Mouse (Mus musculus) limb, embryonic 14.5 days (tissue): Measurements from ENCODE around the gene Calm3. TPM values are rescaled to one million over a fixed set of nuclear protein-coding genes. Genes with fewer than 3 reads are reported as not detected.
A peak's percentile ranks its signal among the peaks of the same experiment; 100 is the strongest.

Experiments used
- ATAC-seq: fragments of 200-750 bp; cut with Nextera tagmentation; 2 replicates; pipeline ENCODE4 v1.8.0; 2017; ENCODE audit warnings: low read depth, moderate number of reproducible peaks, moderate TSS enrichment; ENCODE audit not compliant: low FRiP score
- DNase-seq: peaks from one replicate; pipeline ENCODE4 v3.0.0-alpha.2; 2015; ENCODE audit warnings: low spot score
- H3K27ac ChIP-seq: fragments of 300-500 bp; sonication (generic); replicated peaks from 2 replicates; pipeline ENCODE4 v1.5.1; 2014; ENCODE audit warnings: low read depth, mild to moderate bottlenecking, low read length, moderate library complexity, mixed read lengths
- H3K27me3 ChIP-seq: fragments of 300-500 bp; sonication (generic); 2 replicates; pipeline ENCODE4 v1.6.1; 2014; ENCODE audit warnings: low read length, mixed read lengths; ENCODE audit not compliant: control insufficient read depth, insufficient read depth
- H3K36me3 ChIP-seq: fragments of 300-500 bp; sonication (generic); 2 replicates; pipeline ENCODE4 v1.6.1; 2014; ENCODE audit warnings: mild to moderate bottlenecking, low read length, moderate library complexity, mixed read lengths; ENCODE audit not compliant: control insufficient read depth, insufficient read depth
- H3K4me1 ChIP-seq: fragments of 300-500 bp; sonication (generic); 2 replicates; pipeline ENCODE4 v1.6.1; 2014; ENCODE audit warnings: antibody characterized with exemption, low read length, mixed read lengths; ENCODE audit not compliant: control insufficient read depth, insufficient read depth
- H3K4me2 ChIP-seq: fragments of 300-500 bp; sonication (generic); replicated peaks from 2 replicates; pipeline ENCODE4 v1.6.1; 2014; ENCODE audit warnings: low read depth, mild to moderate bottlenecking, low read length, moderate library complexity; ENCODE audit not compliant: severe bottlenecking
- H3K4me3 ChIP-seq: fragments of 300-500 bp; sonication (generic); replicated peaks from 2 replicates; pipeline ENCODE4 v1.5.1; 2014; ENCODE audit warnings: low read length
- H3K9ac ChIP-seq: fragments of 300-500 bp; sonication (generic); 2 replicates; pipeline ENCODE4 v1.6.1; 2014; ENCODE audit warnings: mild to moderate bottlenecking, low read depth, low read length, moderate library complexity; ENCODE audit not compliant: severe bottlenecking
- H3K9me3 ChIP-seq: fragments of 300-500 bp; sonication (generic); 2 replicates; pipeline ENCODE4 v1.6.1; 2016; ENCODE audit warnings: low read length; ENCODE audit not compliant: control insufficient read depth
- POLR2A ChIP-seq: fragments of 200-500 bp; IDR thresholded peaks from 2 replicates; pipeline ENCODE4 v1.8.0; 2012; ENCODE audit warnings: inconsistent platforms, mild to moderate bottlenecking, moderate library complexity, borderline replicate concordance; ENCODE audit not compliant: insufficient read depth, insufficient read length; ENCODE audit errors: extremely low read depth
- WGBS: fragments of 180-500 bp; shearing (Covaris S2); extraction: QIAGEN DNeasy Blood & Tissue Kit; methylation state at CpG from one replicate; pipeline ENCODE4 v1.1.7; 2014; 5-methylcytosine and 5-hydroxymethylcytosine counted together
- polyA plus RNA-seq, 2 experiments: library from polyadenylated mRNA; depleted of rRNA in 1 of 2; stranded (reverse) in 1 of 2; unstranded in 1 of 2; fragments of >200 nt; fragmentation: Nextera tagmentation in 1 of 2; extraction: Ambion mirVana in 1 of 2; gene quantifications; 2 replicates each; pipeline versions ENCODE4 v1.2.1 to v1.2.3; 2012 to 2014

Gene Calm3
- polyA plus RNA-seq, 2 experiments, result 156 to 281 TPM

DNA sequence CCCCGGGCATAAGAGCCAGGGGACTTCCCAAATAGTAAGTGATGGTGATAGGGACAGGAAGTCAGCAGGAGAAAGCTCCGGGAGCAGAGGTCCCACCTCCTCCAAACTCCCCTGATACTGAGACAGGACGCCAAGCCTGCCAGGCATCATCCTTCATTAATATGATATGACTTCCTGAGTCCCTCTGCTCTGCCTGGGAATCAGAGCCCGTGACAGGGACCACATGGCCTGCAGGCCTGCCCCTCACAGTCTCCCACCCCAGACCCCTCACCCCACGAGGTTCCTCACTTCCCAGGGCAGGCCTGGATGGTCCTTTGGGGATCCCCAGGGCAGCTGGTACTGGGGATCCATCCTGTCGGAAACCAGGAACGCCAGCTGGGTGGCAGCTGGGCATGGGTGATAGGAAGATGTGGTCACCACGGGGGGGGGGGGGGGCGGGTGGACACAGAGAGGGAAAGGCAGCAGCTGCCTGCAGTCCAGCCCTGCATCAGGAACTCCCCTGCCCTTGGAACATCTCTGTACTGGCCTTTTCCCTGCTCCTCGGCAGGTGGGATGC is 19.7 kb downstream of the Calm3 start:
- no peak overlapping the region for H3K4me2 ChIP-seq
- 43% methylated on average over 8 of the region's 10 CpGs for WGBS

GRCm38 (mm10) chr7:16903439-16903955 is 20.4 kb downstream of the Calm3 start:
- DNase-seq (no peak), ATAC-seq (no peak)
- no peaks in the 10 kb centered on the region for H3K36me3 ChIP-seq
- H3K4me2 ChIP-seq, result no peak overlapping the region
- 71% methylated on average over 2 of the region's 2 CpGs for WGBS
- H3K4me1 ChIP-seq, result peaks cover 30% of the 10 kb centered on the region
- H3K4me3 ChIP-seq, result no peak overlapping the region
- TF ChIP-seq POLR2A, result no peak
- no peak overlapping the region for H3K27ac ChIP-seq
- no peaks in the 10 kb centered on the region for H3K27me3 ChIP-seq
- no peaks in the 10 kb centered on the region for H3K9me3 ChIP-seq
- H3K9ac ChIP-seq, result no peak overlapping the region

More for the DNA sequence above, 19.7 kb downstream of the Calm3 start:
- Histone ChIP-seq H3K9ac (no peak overlapping the region), H3K4me3 (no peak overlapping the region), H3K36me3 (no peaks in the 10 kb centered on the region), H3K9me3 (no peaks in the 10 kb centered on the region), H3K4me1 (peaks cover 30% of the 10 kb centered on the region), H3K27me3 (no peaks in the 10 kb centered on the region), H3K27ac (no peak overlapping the region)
- no peak for DNase-seq
- ATAC-seq, result no peak
- TF ChIP-seq POLR2A, result no peak

DNA sequence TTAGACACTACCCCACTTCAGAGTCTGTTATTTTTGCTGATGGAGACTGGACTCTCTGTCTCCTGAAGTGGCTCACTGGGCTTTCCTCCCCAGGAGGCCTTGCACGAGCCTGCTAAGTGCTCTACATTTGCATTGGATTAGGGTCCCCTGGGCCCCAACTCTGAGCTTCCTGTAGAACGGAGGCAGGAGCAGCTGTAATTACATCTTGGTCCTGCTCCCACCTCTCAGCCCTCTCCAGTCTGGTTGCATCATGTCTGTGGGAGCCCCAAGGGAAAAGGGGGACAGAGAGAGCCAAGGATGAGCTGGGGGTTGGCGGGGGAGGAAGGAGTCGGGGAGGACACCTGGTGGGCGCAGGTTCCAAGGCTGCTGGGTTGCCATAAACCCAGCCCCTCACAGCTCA is 23.4 kb downstream of the Calm3 start:
- Histone ChIP-seq H3K4me2 (no peak overlapping the region), H3K36me3 (no peaks in the 10 kb centered on the region), H3K9ac (peak overlapping the region; percentile 25; the same call in 1 of the 2 replicates), H3K4me3 (no peak overlapping the region), H3K27ac (no peak overlapping the region), H3K4me1 (peaks cover 21% of the 10 kb centered on the region), H3K9me3 (no peaks in the 10 kb centered on the region), H3K27me3 (no peaks in the 10 kb centered on the region)
- no peak for TF ChIP-seq POLR2A
- DNase-seq (no peak), ATAC-seq (no peak)
- WGBS, result 21% methylated on average over 5 of the region's 5 CpGs

- no peaks in the 10 kb centered on the region for H3K9me3 ChIP-seq
- peaks cover 35% of the 10 kb centered on the region for H3K4me1 ChIP-seq
- H3K36me3 ChIP-seq, result no peaks in the 10 kb centered on the region
- no peaks in the 10 kb centered on the region for H3K27me3 ChIP-seq
- H3K9ac ChIP-seq, result no peak overlapping the region
- H3K4me2 ChIP-seq, result peak overlapping the region; percentile 50
- DNase-seq, result no peak
- WGBS, result 33% methylated on average over 10 of the region's 10 CpGs
- no peak for TF ChIP-seq POLR2A
- H3K27ac ChIP-seq, result no peak overlapping the region
- ATAC-seq, result no peak
- H3K4me3 ChIP-seq, result peak overlapping the region; percentile 25
Observed at GRCm38 (mm10) chr7:16895511-16895910, 28.4 kb downstream of the Calm3 start.

GRCm38 (mm10) chr7:16895000-16895399 is 28.9 kb downstream of the Calm3 start:
- Histone ChIP-seq H3K27me3 (no peaks in the 10 kb centered on the region), H3K4me1 (peaks cover 34% of the 10 kb centered on the region), H3K27ac (no peak overlapping the region), H3K4me3 (peak overlapping the region; percentile 25), H3K9me3 (no peaks in the 10 kb centered on the region), H3K36me3 (no peaks in the 10 kb centered on the region), H3K4me2 (peak overlapping the region; percentile 50), H3K9ac (no peak overlapping the region)
- DNase-seq (peak; percentile 82), ATAC-seq (peak; percentile 13)
- TF ChIP-seq POLR2A, result no peak
- 2% methylated on average over 20 of the region's 24 CpGs for WGBS

DNA sequence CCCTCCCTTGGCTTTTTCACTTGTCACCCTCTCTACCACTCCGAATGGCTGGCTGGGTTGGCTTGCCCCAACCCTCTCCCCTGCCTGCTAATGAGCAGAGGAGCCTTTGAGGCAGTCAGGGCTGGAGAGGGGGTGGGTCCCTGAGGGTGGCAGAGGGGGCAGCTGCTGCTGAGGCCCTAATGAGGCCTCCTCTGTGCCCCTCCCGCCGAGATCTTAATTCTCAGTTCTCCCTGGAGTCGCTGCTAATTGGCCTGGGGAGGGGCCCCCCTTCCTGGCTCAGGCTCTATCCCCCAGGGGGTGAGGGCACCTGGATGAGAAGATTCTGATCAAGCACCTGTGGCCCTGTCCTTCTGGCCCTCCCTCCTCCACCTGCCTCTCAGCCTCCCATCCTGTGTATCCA is 29.6 kb downstream of the Calm3 start:
- H3K9me3 ChIP-seq, result no peaks in the 10 kb centered on the region
- ATAC-seq, result no peak
- H3K27ac ChIP-seq, result no peak overlapping the region
- no peak overlapping the region for H3K4me3 ChIP-seq
- TF ChIP-seq POLR2A, result no peak
- peaks cover 34% of the 10 kb centered on the region for H3K4me1 ChIP-seq
- H3K9ac ChIP-seq, result no peak overlapping the region
- H3K36me3 ChIP-seq, result no peaks in the 10 kb centered on the region; the same call in 1 of the 2 replicates
- 3% methylated on average over 4 of the region's 4 CpGs for WGBS
- H3K27me3 ChIP-seq, result no peaks in the 10 kb centered on the region
- peak overlapping the region; percentile 50 for H3K4me2 ChIP-seq
- DNase-seq, result no peak
